Mouse (Mus musculus) spleen, postnatal 10 days (tissue): Measurements from ENCODE around the gene Ror1.

Source experiments
- DNase-seq, 2 experiments: peaks; one replicate each; pipeline ENCODE4 v3.0.0; 2021 to 2022; ENCODE audit warnings: low spot score in 2 of 2

The Ror1 gene

GRCm38 (mm10) chr4:100116366-100116765 lies 20.8 kb downstream of the Ror1 start:
- DNase-seq, result no peak

GRCm38 (mm10) chr4:100118676-100119075 lies 23.1 kb downstream of the Ror1 start:
- no peak for DNase-seq

GRCm38 (mm10) chr4:100119431-100119830 lies 23.8 kb downstream of the Ror1 start:
- DNase-seq, result no peak

- no peak for DNase-seq
Observed at GRCm38 (mm10) chr4:100120547-100120946, 25.0 kb downstream of the Ror1 start.

GRCm38 (mm10) chr4:100122436-100122835 lies 26.8 kb downstream of the Ror1 start:
- DNase-seq, result no peak

- DNase-seq, result no peak
Observed at GRCm38 (mm10) chr4:100123519-100123918, 27.9 kb downstream of the Ror1 start.

GRCm38 (mm10) chr4:100124056-100124455 lies 28.5 kb downstream of the Ror1 start:
- DNase-seq, result no peak

GRCm38 (mm10) chr4:100124935-100125334 lies 29.3 kb downstream of the Ror1 start:
- DNase-seq, result no peak

GRCm38 (mm10) chr4:100126531-100127310 lies 31.1 kb downstream of the Ror1 start:
- no peak for DNase-seq

- no peak for DNase-seq
Observed at GRCm38 (mm10) chr4:100128026-100128922, 32.7 kb downstream of the Ror1 start.

GRCm38 (mm10) chr4:100129201-100129600 lies 33.6 kb downstream of the Ror1 start:
- no peak for DNase-seq

- DNase-seq, result no peak
Observed at GRCm38 (mm10) chr4:100130771-100131475, 35.3 kb downstream of the Ror1 start.

GRCm38 (mm10) chr4:100131488-100131887 lies 35.9 kb downstream of the Ror1 start:
- no peak for DNase-seq

- no peak for DNase-seq
Observed at GRCm38 (mm10) chr4:100132261-100132660, 36.7 kb downstream of the Ror1 start.

- no peak for DNase-seq
Observed at GRCm38 (mm10) chr4:100136046-100136445, 40.5 kb downstream of the Ror1 start.

- DNase-seq, result no peak
Observed at GRCm38 (mm10) chr4:100137102-100137835, 41.7 kb downstream of the Ror1 start.

- no peak for DNase-seq
Observed at GRCm38 (mm10) chr4:100141626-100142025, 46.0 kb downstream of the Ror1 start.

GRCm38 (mm10) chr4:100144744-100145143 lies 49.2 kb downstream of the Ror1 start:
- DNase-seq, result no peak

GRCm38 (mm10) chr4:100150797-100151196 lies 55.2 kb downstream of the Ror1 start:
- no peak for DNase-seq

- no peak for DNase-seq
Observed at GRCm38 (mm10) chr4:100154560-100155130, 59.1 kb downstream of the Ror1 start.

- DNase-seq, result no peak
Observed at GRCm38 (mm10) chr4:100155731-100156130, 60.1 kb downstream of the Ror1 start.
